Mouse (Mus musculus) ES-E14 (cell line): ENCODE measurements around the gene Zbtb37. TPM values are rescaled to one million over a fixed set of nuclear protein-coding genes. Genes with fewer than 3 reads are reported as not detected.

ENCODE experiments used
- DNase-seq: peaks from one replicate; pipeline ENCODE4 v3.0.0-alpha.2; 2013; ENCODE audit warnings: low read depth, low spot score
- H3K27ac ChIP-seq: 2 replicates; pipeline ENCODE4 v1.5.1; 2012; ENCODE audit warnings: low read depth, mild to moderate bottlenecking, low read length, moderate library complexity, mixed read lengths; ENCODE audit not compliant: poor library complexity, insufficient read depth, severe bottlenecking
- H3K36me3 ChIP-seq: 2 replicates; pipeline ENCODE4 v1.6.1; 2012; ENCODE audit warnings: mild to moderate bottlenecking, low read length, moderate library complexity, mixed read lengths; ENCODE audit not compliant: control insufficient read depth, poor library complexity, insufficient read depth, severe bottlenecking
- H3K4me1 ChIP-seq, 2 experiments: fragments of 150-350 bp in 1 of 2; sonication (generic) in 1 of 2; 2 replicates each; pipeline ENCODE4 v1.6.1; 2012; ENCODE audit warnings: low read length in 2 of 2, mild to moderate bottlenecking in 1 of 2, mixed read lengths in 1 of 2; ENCODE audit not compliant: control insufficient read depth in 2 of 2, insufficient read depth in 2 of 2, poor library complexity in 1 of 2
- H3K4me3 ChIP-seq, 2 experiments: fragments of 150-350 bp in 1 of 2; sonication (generic) in 1 of 2; 2 replicates each; pipeline ENCODE4 v1.5.1; 2012; ENCODE audit warnings: low read length in 2 of 2, low read depth in 1 of 2, mild to moderate bottlenecking in 1 of 2, mixed read lengths in 1 of 2; ENCODE audit not compliant: insufficient read depth in 1 of 2, poor library complexity in 1 of 2, severe bottlenecking in 1 of 2
- H3K9ac ChIP-seq: 2 replicates; pipeline ENCODE4 v1.6.1; 2012; ENCODE audit warnings: low read depth, mild to moderate bottlenecking, low read length, mixed read lengths; ENCODE audit not compliant: poor library complexity, insufficient read depth, severe bottlenecking
- H3K9me3 ChIP-seq: fragments of 150-350 bp; sonication (generic); 2 replicates; pipeline ENCODE4 v1.6.1; 2012; ENCODE audit warnings: low read depth, mild to moderate bottlenecking, low read length; ENCODE audit not compliant: control insufficient read depth, insufficient read depth
- CHD2 ChIP-seq: IDR thresholded peaks from 2 replicates; pipeline ENCODE4 v1.6.1; 2014; ENCODE audit warnings: mild to moderate bottlenecking, low read depth, low read length, inconsistent platforms
- HCFC1 ChIP-seq: IDR thresholded peaks from 2 replicates; pipeline ENCODE4 v1.6.1; 2012; ENCODE audit warnings: low read length, inconsistent platforms, borderline replicate concordance; ENCODE audit not compliant: insufficient read depth
- MAFK ChIP-seq: IDR thresholded peaks from 2 replicates; pipeline ENCODE4 v1.6.1; 2014; ENCODE audit warnings: mild to moderate bottlenecking, low read depth, low read length, inconsistent platforms; ENCODE audit not compliant: insufficient read depth
- ZC3H11A ChIP-seq: IDR thresholded peaks from 2 replicates; pipeline ENCODE4 v1.6.1; 2012; ENCODE audit warnings: low read depth, mild to moderate bottlenecking, inconsistent platforms, low read length, borderline replicate concordance
- ZNF384 ChIP-seq: IDR thresholded peaks from 2 replicates; pipeline ENCODE4 v1.6.1; 2012; ENCODE audit warnings: low read depth, low read length, inconsistent platforms
- in situ Hi-C, 2 experiments: fragments of 600-800 bp; cut with MboI; formaldehyde crosslinking; loops; one replicate each; pipeline ENCODE4 v1.15.1; 2025; ENCODE audit warnings: low sequenced_read_pairs in 2 of 2, inconsistent platforms in 1 of 2; ENCODE audit not compliant: unreplicated experiment in 2 of 2
- total RNA-seq: library from RNA; depleted of rRNA; stranded (reverse); fragments of 300-350 nt; gene quantifications from 2 replicates; pipeline ENCODE4 v1.2.3, GENCODE M21; 2012

The Zbtb37 gene
- total RNA-seq, 1 experiment, result 13.0 TPM

DNA sequence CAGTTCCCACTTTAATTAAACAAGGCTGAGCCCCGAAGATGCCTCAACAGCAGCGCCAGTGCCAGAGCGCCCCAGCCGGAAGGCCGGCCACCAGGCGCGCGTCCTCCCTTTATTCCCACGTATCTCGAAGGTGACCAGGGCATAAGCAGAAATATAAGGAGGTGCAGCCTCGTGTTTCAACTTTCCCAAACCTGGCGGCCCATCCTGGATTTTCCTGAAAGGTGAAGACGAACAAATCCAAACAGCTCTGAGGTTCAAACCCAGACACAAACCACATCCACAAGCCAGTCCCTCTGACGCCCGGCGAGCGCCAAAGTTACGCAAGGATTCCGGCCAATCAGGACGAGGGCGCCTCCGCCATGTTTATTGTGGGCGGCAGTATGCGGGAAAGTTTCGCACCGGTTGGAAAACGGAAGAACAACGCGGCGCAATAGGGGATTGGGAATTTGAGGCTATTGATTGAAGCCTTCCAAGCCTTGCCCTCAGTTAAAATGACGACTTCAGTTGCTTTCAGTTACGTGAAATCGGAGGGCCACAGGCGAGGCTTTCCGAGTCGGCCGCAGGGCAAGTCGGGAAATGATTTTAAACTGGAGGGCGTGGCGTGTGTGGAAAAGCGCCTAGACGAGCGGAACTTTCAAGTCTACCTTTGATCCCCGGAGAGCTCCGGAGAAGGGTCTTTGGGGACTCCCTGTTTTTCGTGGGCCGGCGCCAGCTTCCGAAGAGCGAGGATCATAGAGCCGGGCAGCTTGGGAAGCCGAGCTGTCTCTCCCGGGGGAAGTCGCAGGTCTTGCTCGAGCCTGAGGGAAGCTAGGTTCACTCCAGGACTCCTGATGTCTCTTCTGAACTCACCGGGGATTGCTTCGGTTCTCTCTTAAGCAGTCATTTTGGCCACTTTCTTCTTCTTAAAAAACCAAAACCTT, 36.0 kb upstream of the Zbtb37 start, which contains the start of the genes Dars2 and Cenpl:
Gene Dars2, minus strand, starts transcription at position 307 of the 920 bp plus-strand sequence.
Gene Cenpl, plus strand, starts transcription at position 362 of the 920 bp plus-strand sequence.
- H3K4me1 ChIP-seq, result peaks cover 2 to 5% of the 10 kb centered on the region in 2 experiments; a peak in 1 of 4 replicates
- in situ Hi-C loops, result no loop called here
- TF ChIP-seq CHD2, result peak; percentile 66
- TF ChIP-seq HCFC1, result peak; percentile 94
- no peak for TF ChIP-seq MAFK
- TF ChIP-seq ZC3H11A, result no peak

DNA sequence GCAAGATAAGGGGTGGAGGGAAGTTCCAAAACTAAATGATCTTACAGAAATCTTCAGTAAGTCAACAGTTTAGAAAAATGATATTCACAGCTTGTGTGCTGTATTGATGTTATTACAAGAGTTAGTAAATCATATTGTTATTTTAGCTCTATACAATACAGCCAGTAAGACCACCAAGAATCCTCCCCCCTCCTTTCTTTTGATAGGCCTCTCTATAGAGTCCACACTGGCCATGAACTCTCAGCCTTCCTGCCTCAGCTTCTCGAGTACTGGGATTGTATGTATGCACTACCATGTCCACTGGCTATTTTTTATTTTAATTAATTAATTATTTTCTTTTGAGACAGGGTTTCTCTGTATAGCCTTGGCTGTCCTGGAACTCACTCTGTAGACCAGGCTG, 28.7 kb upstream of the Zbtb37 start:
- Histone ChIP-seq H3K36me3 (peaks cover 10% of the 10 kb centered on the region; the same call in 1 of the 2 replicates), H3K9me3 (no peaks in the 10 kb centered on the region), H3K9ac (no peak overlapping the region), H3K4me1 (no peaks in the 10 kb centered on the region), H3K4me3 (no peak overlapping the region), H3K27ac (no peak overlapping the region)
- DNase-seq, result no peak
- no peak for TF ChIP-seq ZNF384
- TF ChIP-seq ZC3H11A, result no peak
- TF ChIP-seq MAFK, result no peak
- no peak for TF ChIP-seq CHD2
- no peak for TF ChIP-seq HCFC1
- in situ Hi-C loops, result no loop called here

More for the DNA sequence above, 36.0 kb upstream of the Zbtb37 start, which contains the start of the genes Dars2 and Cenpl:
- Histone ChIP-seq H3K27ac (peak within 1 kb of the TSS; percentile 83), H3K36me3 (no peaks in the 10 kb centered on the region; the same call in 1 of the 2 replicates), H3K9ac (peak within 1 kb of the TSS; percentile 94), H3K9me3 (no peaks in the 10 kb centered on the region), H3K4me3 (peak within 1 kb of the TSS; percentile 75 to 90)
- DNase-seq, result peak; percentile 98

DNA sequence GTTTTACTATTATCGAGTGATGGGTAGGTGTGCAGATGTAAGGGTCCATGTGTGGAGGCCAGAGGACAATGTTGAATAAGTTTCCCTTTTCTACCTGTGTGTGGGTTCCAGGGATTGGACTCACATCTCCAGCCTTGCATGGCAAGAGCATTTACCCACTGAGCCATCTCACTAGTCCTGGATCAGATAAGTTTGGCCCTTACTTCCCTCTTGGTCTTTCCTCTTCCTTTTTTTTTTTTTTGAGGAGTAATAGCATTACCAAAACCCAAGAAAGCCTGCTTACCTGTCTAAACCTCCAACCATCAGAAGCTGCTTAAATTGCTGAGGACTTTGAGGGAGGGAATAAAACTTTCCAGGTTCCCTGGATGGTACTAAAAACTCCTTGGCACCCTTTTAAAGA, 22.5 kb upstream of the Zbtb37 start:
- Histone ChIP-seq H3K9me3 (no peaks in the 10 kb centered on the region), H3K36me3 (peaks cover 10% of the 10 kb centered on the region; the same call in 1 of the 2 replicates), H3K4me3 (no peak overlapping the region), H3K27ac (no peak overlapping the region), H3K9ac (no peak overlapping the region), H3K4me1 (no peaks in the 10 kb centered on the region)
- in situ Hi-C loops, result no loop called here
- no peak for TF ChIP-seq MAFK
- no peak for TF ChIP-seq HCFC1
- no peak for TF ChIP-seq ZC3H11A
- TF ChIP-seq CHD2, result no peak
- TF ChIP-seq ZNF384, result no peak
- no peak for DNase-seq

DNA sequence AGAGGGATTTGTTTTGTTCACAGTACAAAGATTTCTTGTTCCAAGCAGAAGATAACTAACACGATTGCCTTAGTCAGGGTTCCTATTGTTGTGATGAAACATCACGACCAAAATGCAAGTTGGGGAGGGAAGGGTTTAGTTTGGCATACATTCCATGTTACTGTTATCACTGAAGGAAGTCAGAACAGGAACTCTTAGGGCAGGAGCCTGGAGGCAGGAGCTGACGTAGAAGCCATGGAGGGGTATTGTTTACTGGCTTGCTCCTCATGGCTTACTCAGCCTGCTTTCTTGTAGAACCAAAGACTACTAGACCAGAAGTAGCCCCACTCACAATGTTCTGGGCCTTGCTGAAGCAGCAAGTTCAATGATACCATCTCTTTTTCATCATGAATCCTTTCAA, 12.3 kb upstream of the Zbtb37 start:
- H3K36me3 ChIP-seq, result peaks cover 20% of the 10 kb centered on the region
- no peak for DNase-seq
- H3K4me1 ChIP-seq, result no peaks in the 10 kb centered on the region
- no peaks in the 10 kb centered on the region for H3K9me3 ChIP-seq
- no peak overlapping the region for H3K9ac ChIP-seq
- no peak for TF ChIP-seq MAFK
- no peak overlapping the region for H3K4me3 ChIP-seq
- in situ Hi-C loops, result no loop called here
- H3K27ac ChIP-seq, result no peak overlapping the region
